Mouse (Mus musculus): ENCODE measurements around the gene Gstk1.

Gene Gstk1

GRCm38 (mm10) chr6:42265391-42266330, 19.9 kb downstream of the Gstk1 start:
- ATAC-seq (ENCODE audit: insufficient number of reproducible peaks, low FRiP score, low TSS enrichment), result no peak

GRCm38 (mm10) chr6:42270817-42271216, 25.1 kb downstream of the Gstk1 start:
- no peak for ATAC-seq (ENCODE audit: insufficient number of reproducible peaks, low FRiP score, low TSS enrichment)

- ATAC-seq (ENCODE audit: insufficient number of reproducible peaks, low FRiP score, low TSS enrichment), result no peak
Measured at GRCm38 (mm10) chr6:42276151-42276550, 30.4 kb downstream of the Gstk1 start.

GRCm38 (mm10) chr6:42282865-42283528, 37.3 kb downstream of the Gstk1 start:
- ATAC-seq (ENCODE audit: insufficient number of reproducible peaks, low FRiP score, low TSS enrichment), result no peak

- ATAC-seq (ENCODE audit: insufficient number of reproducible peaks, low FRiP score, low TSS enrichment), result no peak
Measured at GRCm38 (mm10) chr6:42286448-42286847, 40.7 kb downstream of the Gstk1 start, which contains the start of gene Clcn1. Gene Clcn1, plus strand, starts transcription at chr6:42286685.

- ATAC-seq (ENCODE audit: insufficient number of reproducible peaks, low FRiP score, low TSS enrichment), result no peak
Measured at GRCm38 (mm10) chr6:42287562-42287961, 41.8 kb downstream of the Gstk1 start.

GRCm38 (mm10) chr6:42293327-42293726, 47.6 kb downstream of the Gstk1 start:
- no peak for ATAC-seq (ENCODE audit: insufficient number of reproducible peaks, low FRiP score, low TSS enrichment)

GRCm38 (mm10) chr6:42295549-42296094, 49.9 kb downstream of the Gstk1 start:
- no peak for ATAC-seq (ENCODE audit: insufficient number of reproducible peaks, low FRiP score, low TSS enrichment)

GRCm38 (mm10) chr6:42299362-42299761, 53.6 kb downstream of the Gstk1 start:
- no peak for ATAC-seq (ENCODE audit: insufficient number of reproducible peaks, low FRiP score, low TSS enrichment)
